Mouse (Mus musculus): ENCODE data around the gene Fbrsl1. TPM values are rescaled to one million over a fixed set of nuclear protein-coding genes. Genes with fewer than 3 reads are reported as not detected.

Gene Fbrsl1
- polyA plus RNA-seq, 1 experiment = 11.5 TPM

- peaks cover 39% of the 10 kb centered on the region for H3K36me3 ChIP-seq (ENCODE audit: control insufficient read depth)
- no peak overlapping the region for H3K4me3 ChIP-seq (replicated peaks)
- H3K27me3 ChIP-seq (ENCODE audit: control insufficient read depth) = no peaks in the 10 kb centered on the region
Observed at GRCm38 (mm10) chr5:110410386-110410785, 37.9 kb downstream of the Fbrsl1 start.

GRCm38 (mm10) chr5:110408967-110409366, 39.3 kb downstream of the Fbrsl1 start:
- H3K4me1 ChIP-seq (ENCODE audit: control insufficient read depth) = peaks cover 11% of the 10 kb centered on the region
- H3K4me3 ChIP-seq (replicated peaks) = no peak overlapping the region
- no peaks in the 10 kb centered on the region for H3K27me3 ChIP-seq (ENCODE audit: control insufficient read depth)
- TF ChIP-seq GATA1 (IDR thresholded peaks at IDR 0.05; ENCODE audit: low read length) (no peak), TAL1 (IDR thresholded peaks at IDR 0.05; ENCODE audit: low read length) (no peak)
- no peaks in the 10 kb centered on the region for H3K9me3 ChIP-seq (ENCODE audit: control insufficient read depth, low read length)
- peaks cover 30% of the 10 kb centered on the region for H3K36me3 ChIP-seq (ENCODE audit: control insufficient read depth)

More at GRCm38 (mm10) chr5:110410386-110410785, 37.9 kb downstream of the Fbrsl1 start:
- TF ChIP-seq TAL1 (IDR thresholded peaks at IDR 0.05; ENCODE audit: low read length) (no peak), GATA1 (IDR thresholded peaks at IDR 0.05; ENCODE audit: low read length) (no peak)
- H3K4me1 ChIP-seq (ENCODE audit: control insufficient read depth) = peaks cover 11% of the 10 kb centered on the region
- H3K9me3 ChIP-seq (ENCODE audit: control insufficient read depth, low read length) = no peaks in the 10 kb centered on the region

- Histone ChIP-seq H3K4me1 (ENCODE audit: control insufficient read depth) (peaks cover 19% of the 10 kb centered on the region), H3K4me3 (replicated peaks) (no peak overlapping the region), H3K27me3 (ENCODE audit: control insufficient read depth) (no peaks in the 10 kb centered on the region), H3K36me3 (ENCODE audit: control insufficient read depth) (peaks cover 24% of the 10 kb centered on the region), H3K9me3 (ENCODE audit: control insufficient read depth, low read length) (no peaks in the 10 kb centered on the region)
- TF ChIP-seq TAL1 (IDR thresholded peaks at IDR 0.05; ENCODE audit: low read length) (no peak), GATA1 (IDR thresholded peaks at IDR 0.05; ENCODE audit: low read length) (no peak)
Observed at GRCm38 (mm10) chr5:110406065-110406714, 42.1 kb downstream of the Fbrsl1 start.

GRCm38 (mm10) chr5:110403931-110404330, 44.4 kb downstream of the Fbrsl1 start:
- H3K4me1 ChIP-seq (ENCODE audit: control insufficient read depth) = peaks cover 21% of the 10 kb centered on the region
- no peaks in the 10 kb centered on the region for H3K27me3 ChIP-seq (ENCODE audit: control insufficient read depth)
- TF ChIP-seq TAL1 (IDR thresholded peaks at IDR 0.05; ENCODE audit: low read length) (no peak), GATA1 (IDR thresholded peaks at IDR 0.05; ENCODE audit: low read length) (no peak)
- no peak overlapping the region for H3K4me3 ChIP-seq (replicated peaks)
- H3K36me3 ChIP-seq (ENCODE audit: control insufficient read depth) = peaks cover 10% of the 10 kb centered on the region
- H3K9me3 ChIP-seq (ENCODE audit: control insufficient read depth, low read length) = no peaks in the 10 kb centered on the region

GRCm38 (mm10) chr5:110402557-110402956, 45.7 kb downstream of the Fbrsl1 start:
- Histone ChIP-seq H3K36me3 (ENCODE audit: control insufficient read depth) (peaks cover 5% of the 10 kb centered on the region), H3K4me3 (replicated peaks) (no peak overlapping the region), H3K27me3 (ENCODE audit: control insufficient read depth) (no peaks in the 10 kb centered on the region), H3K4me1 (ENCODE audit: control insufficient read depth) (peaks cover 21% of the 10 kb centered on the region), H3K9me3 (ENCODE audit: control insufficient read depth, low read length) (no peaks in the 10 kb centered on the region)
- no peak for TF ChIP-seq GATA1 (IDR thresholded peaks at IDR 0.05; ENCODE audit: low read length)
- TF ChIP-seq TAL1 (IDR thresholded peaks at IDR 0.05; ENCODE audit: low read length) = no peak

GRCm38 (mm10) chr5:110401101-110401500, 47.2 kb downstream of the Fbrsl1 start:
- peaks cover 5% of the 10 kb centered on the region for H3K36me3 ChIP-seq (ENCODE audit: control insufficient read depth)
- no peaks in the 10 kb centered on the region for H3K27me3 ChIP-seq (ENCODE audit: control insufficient read depth)
- H3K4me1 ChIP-seq (ENCODE audit: control insufficient read depth) = peaks cover 13% of the 10 kb centered on the region
- no peaks in the 10 kb centered on the region for H3K9me3 ChIP-seq (ENCODE audit: control insufficient read depth, low read length)
- TF ChIP-seq TAL1 (IDR thresholded peaks at IDR 0.05; ENCODE audit: low read length) (no peak), GATA1 (IDR thresholded peaks at IDR 0.05; ENCODE audit: low read length) (no peak)
- H3K4me3 ChIP-seq (replicated peaks) = no peak overlapping the region

GRCm38 (mm10) chr5:110395006-110395661, 53.2 kb downstream of the Fbrsl1 start:
- TF ChIP-seq TAL1 (IDR thresholded peaks at IDR 0.05; ENCODE audit: low read length) (no peak), GATA1 (IDR thresholded peaks at IDR 0.05; ENCODE audit: low read length) (no peak)
- Histone ChIP-seq H3K4me1 (ENCODE audit: control insufficient read depth) (peaks cover 1% of the 10 kb centered on the region; the same call in 1 of the 2 replicates), H3K27me3 (ENCODE audit: control insufficient read depth) (no peaks in the 10 kb centered on the region), H3K36me3 (ENCODE audit: control insufficient read depth) (peaks cover 5% of the 10 kb centered on the region), H3K9me3 (ENCODE audit: control insufficient read depth, low read length) (no peaks in the 10 kb centered on the region), H3K4me3 (replicated peaks) (no peak overlapping the region)

GRCm38 (mm10) chr5:110392727-110393126, 55.6 kb downstream of the Fbrsl1 start:
- TF ChIP-seq TAL1 (IDR thresholded peaks at IDR 0.05; ENCODE audit: low read length) (no peak), GATA1 (IDR thresholded peaks at IDR 0.05; ENCODE audit: low read length) (no peak)
- Histone ChIP-seq H3K4me1 (ENCODE audit: control insufficient read depth) (no peaks in the 10 kb centered on the region), H3K27me3 (ENCODE audit: control insufficient read depth) (no peaks in the 10 kb centered on the region), H3K9me3 (ENCODE audit: control insufficient read depth, low read length) (no peaks in the 10 kb centered on the region), H3K4me3 (replicated peaks) (no peak overlapping the region), H3K36me3 (ENCODE audit: control insufficient read depth) (peaks cover 3% of the 10 kb centered on the region)

GRCm38 (mm10) chr5:110390631-110391030, 57.7 kb downstream of the Fbrsl1 start:
- TF ChIP-seq GATA1 (IDR thresholded peaks at IDR 0.05; ENCODE audit: low read length) (no peak), TAL1 (IDR thresholded peaks at IDR 0.05; ENCODE audit: low read length) (no peak)
- H3K4me3 ChIP-seq (replicated peaks) = no peak overlapping the region
- H3K9me3 ChIP-seq (ENCODE audit: control insufficient read depth, low read length) = no peaks in the 10 kb centered on the region
- H3K27me3 ChIP-seq (ENCODE audit: control insufficient read depth) = peaks cover 19% of the 10 kb centered on the region
- H3K36me3 ChIP-seq (ENCODE audit: control insufficient read depth) = peaks cover 3% of the 10 kb centered on the region
- peaks cover 13% of the 10 kb centered on the region for H3K4me1 ChIP-seq (ENCODE audit: control insufficient read depth)
